Mouse (Mus musculus) A20 (cell line): ENCODE results near the gene Gna14.
A peak's percentile ranks its signal among the peaks of the same experiment; 100 is the strongest.

Source experiments
- DNase-seq: peaks from one replicate; pipeline ENCODE4 v3.0.0-alpha.2; 2011; ENCODE audit warnings: low read depth, low spot score

Gene Gna14

DNA sequence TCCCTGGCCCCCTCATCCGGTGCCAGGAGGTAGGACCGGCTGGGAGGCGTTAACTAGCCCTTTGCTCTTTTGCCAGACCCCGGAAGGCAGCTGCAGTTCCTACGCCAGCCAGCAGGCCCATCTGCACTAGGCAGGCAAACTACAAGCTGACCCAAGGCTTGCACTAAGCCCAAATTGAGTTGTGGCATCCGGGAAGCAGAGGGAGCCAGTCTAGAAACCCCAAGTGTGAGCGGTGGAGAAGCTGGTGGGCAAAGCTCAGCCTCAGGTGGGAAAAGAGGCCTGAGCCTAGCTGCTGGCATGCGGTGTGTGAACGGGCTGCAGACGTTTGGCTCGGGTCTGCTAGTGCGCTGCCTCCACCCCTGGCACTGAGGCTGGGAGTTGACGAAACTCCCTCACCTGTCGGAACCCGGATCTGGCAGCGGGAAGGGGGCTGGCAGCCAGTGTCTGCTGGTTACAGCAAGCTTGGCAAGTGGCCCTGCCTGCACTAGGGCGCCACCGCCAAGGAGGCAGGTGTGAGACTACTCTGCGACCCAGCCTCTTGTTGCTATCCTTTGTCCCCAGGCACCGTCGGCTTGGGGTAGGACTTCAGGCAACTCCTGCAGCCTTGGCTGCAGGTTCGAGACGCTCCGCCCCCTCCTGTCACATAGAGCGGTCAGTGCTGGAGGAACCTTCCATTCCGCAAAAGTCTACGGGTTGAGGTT, at the start of gene Gna14:
Gna14 (plus strand) TSS at position 232 of the 701 bp plus-strand sequence.
- no peak for DNase-seq

DNA sequence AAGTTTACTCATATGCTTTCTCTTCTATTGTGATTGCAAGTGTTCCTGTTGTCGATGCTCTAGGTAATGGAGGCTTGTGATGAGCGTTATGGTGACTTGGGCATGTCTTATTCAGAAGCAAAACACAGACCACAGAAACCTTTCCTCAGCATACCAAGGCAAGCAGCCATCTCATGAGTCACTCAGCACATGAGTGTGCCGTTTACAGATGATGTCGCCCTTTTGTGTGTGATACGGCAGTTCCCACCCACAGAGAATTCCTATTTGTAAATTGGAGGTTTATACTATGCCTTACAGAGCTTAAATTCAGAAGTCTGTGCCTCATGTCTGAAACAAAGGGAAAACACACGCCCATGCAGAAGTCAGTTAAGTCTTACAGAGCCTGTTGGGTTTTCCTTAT, 49.0 kb upstream of the Gna14 start:
- DNase-seq = no peak

DNA sequence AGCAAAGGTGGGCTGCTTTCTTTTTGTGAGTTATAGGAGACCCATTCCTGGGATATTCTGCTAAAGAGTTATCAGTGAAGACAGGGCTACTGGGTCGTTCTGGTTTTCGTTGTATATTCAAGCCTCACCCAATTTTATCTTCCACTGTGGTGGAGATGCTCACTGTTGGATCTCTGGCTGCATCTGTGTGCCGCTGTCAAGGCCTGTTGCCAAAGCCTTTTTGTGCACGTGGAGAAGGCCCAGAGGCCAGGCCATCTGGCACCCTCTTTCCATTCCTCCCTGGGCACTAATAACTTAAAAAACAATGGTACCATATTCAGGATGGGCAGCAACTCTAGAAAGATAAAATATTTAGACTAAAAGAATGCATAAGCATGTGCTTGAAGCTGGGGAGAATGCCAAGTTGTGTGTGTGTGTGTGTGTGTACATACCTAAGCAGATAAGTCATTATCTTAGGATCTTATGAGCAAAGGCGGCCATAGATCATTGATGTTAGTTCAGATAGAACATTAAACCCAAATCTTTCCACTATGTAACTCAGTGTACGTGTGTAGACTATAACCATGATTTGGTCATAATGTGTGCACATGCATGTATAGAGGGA, 45.3 kb upstream of the Gna14 start:
- DNase-seq = no peak

DNA sequence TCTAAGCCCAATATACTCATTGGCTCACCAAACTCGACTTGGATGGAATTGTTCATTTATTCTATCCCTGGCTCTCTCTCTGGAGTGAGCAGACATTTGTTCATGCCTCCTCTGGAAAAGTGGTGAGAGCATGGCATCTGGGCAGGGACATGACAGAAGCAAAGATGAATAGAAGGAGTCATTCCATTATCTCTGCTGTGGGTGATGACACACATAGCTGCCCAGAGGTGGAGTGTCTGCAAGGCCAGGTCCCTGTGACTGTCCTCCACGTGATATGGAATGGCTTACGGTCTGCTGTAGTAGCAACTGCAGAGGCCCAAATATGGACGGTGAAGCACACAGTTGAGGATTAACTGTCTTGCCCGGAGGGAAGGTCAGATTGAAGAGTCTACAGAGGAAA, 41.2 kb upstream of the Gna14 start:
- no peak for DNase-seq

DNA sequence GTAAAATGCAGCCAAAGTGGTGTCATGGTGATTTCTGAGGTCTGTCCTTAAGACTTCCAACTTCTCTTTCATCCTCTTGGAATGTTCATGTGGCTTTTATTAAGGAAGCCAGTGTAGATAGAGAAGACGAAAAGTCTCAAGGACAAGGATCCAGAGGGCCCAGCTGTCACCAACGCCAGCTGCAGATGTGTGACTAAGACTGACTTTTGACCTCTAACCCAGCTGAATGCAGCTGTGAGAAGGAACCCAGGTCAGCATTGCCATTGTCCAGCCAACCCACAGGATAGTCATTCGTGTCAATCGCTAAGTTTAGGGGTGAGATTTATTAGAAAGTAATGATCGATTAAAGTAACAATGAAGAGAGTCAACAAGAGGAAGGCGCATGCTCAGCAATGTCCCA, 32.5 kb upstream of the Gna14 start:
- no peak for DNase-seq

- peak; percentile 41 for DNase-seq
These were observed 27.8 kb upstream of the Gna14 start for GRCm38 (mm10) chr19:16407727-16408126.

DNA sequence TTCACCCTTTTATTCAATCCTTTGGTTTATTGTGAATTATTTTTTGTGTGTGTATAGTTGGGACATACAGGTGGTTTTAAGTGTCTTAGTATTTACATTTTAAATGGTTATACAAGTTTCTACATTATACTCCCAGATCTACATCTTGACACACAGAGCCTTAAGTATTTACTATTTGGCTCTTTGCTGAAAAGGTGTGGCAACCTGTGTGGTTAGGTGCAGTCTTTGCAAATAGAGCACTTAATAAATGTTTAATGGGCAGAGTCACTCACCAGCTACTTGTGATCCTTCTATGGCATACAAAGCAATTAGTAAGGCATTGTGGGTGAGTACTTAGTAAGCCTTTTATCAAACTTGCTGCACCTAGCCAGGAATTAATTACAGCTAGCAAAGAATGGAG, 24.3 kb upstream of the Gna14 start:
- DNase-seq = no peak

- no peak for DNase-seq
These were observed 17.4 kb upstream of the Gna14 start for GRCm38 (mm10) chr19:16418086-16418663.

GRCm38 (mm10) chr19:16425596-16425995, 10.0 kb upstream of the Gna14 start:
- DNase-seq = no peak

- DNase-seq = no peak
These were observed 4.2 kb upstream of the Gna14 start for GRCm38 (mm10) chr19:16431368-16431767.

DNA sequence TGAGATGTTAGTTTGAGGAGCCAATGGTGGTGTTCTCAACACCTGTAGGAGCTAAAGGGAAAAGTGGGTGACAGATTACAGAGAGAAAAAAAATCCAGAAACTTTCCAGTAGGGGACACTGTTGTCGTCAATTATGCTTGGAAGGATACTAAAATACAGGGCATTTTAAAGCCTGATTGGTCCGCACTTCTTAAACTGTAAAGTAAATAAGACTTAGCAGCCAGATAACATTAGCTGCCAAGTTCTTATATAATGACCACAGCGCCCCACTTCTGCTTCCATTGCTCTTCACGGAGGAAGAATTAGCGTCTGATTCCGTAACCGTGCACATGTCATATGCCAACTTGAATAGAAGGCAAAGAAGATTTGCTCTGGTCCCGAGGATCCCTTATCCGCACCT, 683 bp upstream of the Gna14 start:
- DNase-seq = no peak

DNA sequence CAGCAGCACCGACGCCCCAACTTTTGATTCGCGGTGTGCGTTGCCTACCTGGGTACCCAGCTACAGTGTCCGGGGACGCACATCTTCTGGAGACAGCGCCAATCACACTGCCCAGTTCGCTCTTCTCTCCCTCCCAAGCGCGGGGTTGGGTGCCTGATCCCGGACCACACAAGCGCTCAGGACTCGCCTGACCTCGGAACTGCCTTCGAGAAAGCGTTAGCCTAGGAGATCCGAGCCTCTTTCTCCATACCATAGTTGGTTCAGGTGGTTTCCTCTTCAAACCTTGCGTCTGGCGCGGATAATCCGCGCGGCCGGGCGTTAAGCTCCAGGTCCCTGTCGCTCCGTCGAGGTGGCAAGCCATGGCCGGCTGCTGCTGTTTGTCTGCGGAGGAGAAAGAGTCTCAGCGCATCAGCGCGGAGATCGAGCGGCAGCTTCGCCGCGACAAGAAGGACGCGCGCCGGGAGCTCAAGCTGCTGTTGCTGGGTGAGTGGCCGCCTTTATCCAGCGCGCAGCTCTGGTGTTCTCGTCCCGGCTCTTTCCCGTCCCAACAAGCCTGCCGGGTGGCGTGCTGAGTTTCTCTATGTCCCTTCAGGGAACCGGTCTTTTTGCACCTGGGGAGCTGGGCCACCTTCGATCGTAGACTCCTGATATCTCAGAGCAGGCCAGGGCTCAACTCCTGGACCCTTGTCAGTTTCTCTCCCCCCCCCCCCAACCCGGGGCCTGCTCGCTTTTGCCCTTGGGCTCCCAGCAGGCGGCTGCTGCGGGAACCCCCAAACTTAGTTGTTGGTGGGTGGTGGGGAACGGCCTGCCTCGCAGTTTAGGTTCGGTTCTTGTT, 990 bp downstream of the Gna14 start:
- no peak for DNase-seq

DNA sequence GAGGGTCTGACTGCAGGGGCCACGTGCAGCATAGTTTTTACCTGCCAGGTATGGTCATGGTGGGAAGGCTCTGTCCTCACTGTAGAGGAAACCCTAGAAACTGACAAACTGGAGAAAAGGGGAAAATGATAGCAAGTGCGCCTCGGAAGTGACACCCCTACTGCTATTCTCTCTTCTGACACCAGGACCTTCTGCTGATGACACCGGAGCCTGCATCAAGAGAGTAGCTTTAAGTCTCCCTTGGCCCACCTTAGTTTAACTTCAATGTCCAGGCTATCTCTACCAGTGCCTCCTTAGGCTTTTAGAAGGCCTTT, 1.6 kb downstream of the Gna14 start:
- DNase-seq = no peak

- DNase-seq = no peak
These were observed 2.3 kb downstream of the Gna14 start for GRCm38 (mm10) chr19:16437906-16438305.

- no peak for DNase-seq
These were observed 3.7 kb downstream of the Gna14 start for GRCm38 (mm10) chr19:16439278-16439677.

DNA sequence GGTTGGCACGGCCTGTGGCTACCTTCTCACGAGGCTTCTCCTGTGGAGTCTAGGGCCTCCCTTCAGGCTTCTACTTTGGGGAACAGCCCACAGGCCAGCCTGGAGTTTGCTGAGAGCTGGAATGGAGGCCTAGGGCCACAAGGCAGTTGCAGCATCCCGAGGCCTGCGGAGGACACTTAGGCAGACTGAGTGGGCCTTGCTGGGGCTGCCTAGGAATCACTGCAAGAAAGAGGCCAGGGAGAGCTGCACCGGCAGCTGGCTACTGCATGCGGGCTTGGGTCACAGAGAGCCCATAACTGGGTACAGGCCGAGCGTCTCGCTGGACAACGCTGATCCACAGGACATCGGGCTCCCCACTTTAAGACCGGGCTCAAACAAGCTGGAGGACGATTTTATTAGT, 4.3 kb downstream of the Gna14 start:
- DNase-seq = no peak

DNA sequence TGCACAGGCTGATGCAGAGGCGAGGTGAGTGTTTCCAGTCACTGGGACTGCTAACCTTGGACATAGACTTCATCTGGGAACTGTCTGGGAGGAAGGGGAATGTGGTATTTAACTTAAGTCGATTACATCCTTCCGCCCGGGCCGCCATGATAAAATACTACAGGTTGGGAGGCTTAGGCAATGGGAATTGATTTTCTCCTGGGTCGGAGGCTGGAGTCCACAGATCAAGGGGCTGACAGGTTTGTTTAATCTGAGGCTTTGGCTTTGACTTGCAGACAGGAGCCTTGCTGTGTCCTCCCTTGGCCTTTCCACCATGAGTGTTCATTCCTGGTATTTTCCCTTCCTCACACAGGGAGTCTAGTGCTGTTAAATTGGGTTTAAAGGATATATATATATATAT, 5.8 kb downstream of the Gna14 start:
- no peak for DNase-seq

DNA sequence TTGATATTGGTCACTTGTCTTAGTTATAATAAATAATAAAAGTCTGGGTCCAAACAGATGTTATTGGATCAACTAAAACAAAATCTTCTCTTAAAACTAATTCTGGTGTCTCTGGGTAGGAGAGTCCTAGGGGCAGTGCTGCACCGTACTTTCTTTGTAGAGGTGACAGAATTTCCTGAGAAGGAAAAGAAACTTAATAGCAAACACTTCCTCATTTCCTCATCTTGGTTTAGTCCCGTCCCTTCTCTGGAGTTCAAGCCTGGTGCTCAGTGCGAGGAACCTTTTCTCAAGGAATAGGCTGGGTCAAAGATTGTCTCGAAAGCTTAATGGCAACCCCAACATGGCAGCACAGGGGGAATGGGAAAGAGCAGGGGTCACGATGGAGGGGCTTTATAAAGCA, 7.8 kb downstream of the Gna14 start:
- no peak for DNase-seq

DNA sequence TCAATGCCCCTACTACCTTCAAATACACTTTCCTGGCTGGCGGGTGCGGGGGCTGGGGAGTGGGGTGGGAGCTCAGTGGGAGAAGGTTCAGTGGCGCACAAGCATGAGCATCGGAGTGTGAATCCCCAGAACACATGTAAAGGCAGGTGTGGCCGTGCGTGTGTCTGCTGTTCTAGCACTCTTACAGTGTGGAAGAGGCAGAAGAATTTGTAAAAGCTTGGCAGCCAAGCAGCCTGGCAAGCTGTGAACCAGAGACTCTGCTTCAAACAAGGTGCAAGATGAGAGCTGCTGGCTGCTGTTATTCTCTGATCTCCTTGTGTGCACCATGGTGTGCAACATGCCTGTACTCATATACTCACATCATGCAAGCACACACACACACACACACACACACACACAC, 11.1 kb downstream of the Gna14 start:
- no peak for DNase-seq

DNA sequence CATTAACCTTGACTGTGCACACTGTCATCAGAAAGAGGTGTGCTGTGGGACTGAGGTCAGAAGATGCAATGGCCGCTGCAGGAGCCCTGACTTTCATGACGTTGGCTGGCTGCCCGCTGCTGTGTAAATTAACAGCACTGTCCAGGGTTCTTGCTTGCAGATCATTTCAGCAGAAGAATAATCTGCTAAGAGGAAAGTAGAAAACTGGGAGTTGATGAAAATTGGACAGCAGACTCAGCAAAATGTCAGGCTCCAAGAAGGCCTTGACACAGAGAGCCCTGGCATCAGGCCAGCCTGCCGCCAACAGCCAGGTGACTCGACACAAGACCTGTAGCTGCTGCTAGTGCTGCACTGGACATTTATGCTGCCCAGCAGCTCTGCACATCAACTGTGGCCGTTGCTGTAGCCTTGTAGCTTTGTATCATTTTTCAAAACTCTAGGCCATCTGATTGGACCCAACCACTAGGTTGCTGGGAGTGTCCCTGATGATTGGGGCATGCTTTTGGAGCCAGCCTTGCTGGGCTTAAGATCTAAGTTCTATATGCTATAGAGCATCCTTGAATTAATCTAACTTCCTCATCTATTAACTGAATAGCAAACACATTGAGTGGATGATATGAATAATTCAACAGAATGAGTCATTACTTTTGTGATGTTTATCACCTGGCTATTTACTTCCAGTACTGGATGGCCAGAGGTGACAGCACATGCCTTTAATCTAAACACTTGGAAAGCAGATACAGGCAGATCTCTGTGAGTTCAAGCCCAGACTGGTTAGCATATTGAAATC, 12.5 kb downstream of the Gna14 start:
- no peak for DNase-seq

DNA sequence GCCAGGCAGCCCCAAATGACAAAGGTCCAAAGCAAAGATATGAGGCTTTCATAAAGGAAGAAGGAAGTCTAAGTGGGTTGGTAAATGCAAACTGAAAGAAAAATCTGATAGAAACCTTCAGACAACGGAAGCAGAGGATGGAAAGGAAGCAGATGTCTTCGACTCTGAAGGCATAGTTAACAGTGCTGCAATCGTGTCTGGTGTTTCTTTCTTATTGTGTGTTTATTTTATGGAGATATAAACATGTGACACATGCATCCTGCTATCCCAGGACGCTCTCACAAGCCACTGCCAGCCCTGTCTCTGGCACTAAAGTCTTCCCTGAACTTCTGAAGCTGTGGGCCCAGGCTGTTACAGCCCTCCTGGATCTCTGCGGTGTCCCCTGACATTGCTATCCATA, 13.2 kb downstream of the Gna14 start:
- DNase-seq = no peak

GRCm38 (mm10) chr19:16450824-16451223, 15.3 kb downstream of the Gna14 start:
- DNase-seq = no peak
